Mouse (Mus musculus): Measurements from ENCODE around the gene Pitpnb. TPM values are rescaled to one million over a fixed set of nuclear protein-coding genes. Genes with fewer than 3 reads are reported as not detected.

Gene Pitpnb
- polyA plus RNA-seq (2012; rRNA removed): 24.0 and 25.4 TPM in 2 replicates

DNA sequence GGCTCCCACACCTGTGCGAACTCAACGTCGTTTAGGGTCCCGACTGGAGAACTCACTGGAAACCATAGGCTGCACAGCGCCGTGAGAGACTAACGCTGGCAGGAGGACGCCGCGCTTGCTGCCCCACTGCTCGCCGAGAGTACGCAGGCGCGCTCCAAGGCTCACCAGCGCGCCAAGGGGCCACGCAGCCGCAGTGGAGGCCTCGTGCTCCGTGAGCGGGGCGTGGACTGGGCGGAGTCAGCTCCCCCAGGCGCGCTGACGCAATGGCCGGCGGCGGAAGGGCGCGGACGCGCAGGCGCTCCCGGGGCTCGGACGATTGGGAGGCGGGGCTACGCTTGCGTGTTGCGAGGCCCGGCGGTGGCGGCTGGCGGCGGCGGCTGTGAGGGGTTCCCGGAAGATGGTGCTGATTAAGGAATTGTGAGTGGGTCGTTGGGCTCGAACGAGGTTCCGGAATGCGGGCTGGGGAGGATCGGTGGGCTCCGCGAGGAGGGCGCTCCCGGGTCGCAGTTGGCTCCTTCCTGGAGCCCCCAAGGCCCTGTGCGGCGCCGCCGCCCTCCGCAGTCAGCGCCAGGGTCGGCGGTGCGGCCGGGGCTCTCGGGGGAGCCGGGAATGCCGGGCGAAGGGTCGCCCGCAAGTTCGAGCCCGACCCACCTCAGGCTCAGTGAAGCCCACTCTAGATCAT lies at the start of gene Pitpnb:
Gene Pitpnb, plus strand, starts transcription at position 347 of the 682 bp plus-strand sequence.
- no peaks in the 10 kb centered on the region for H3K36me3 ChIP-seq (ENCODE audit: control insufficient read depth, insufficient read depth, low read length)
- no peaks in the 10 kb centered on the region; the same call in 1 of the 2 replicates for H3K4me1 ChIP-seq (ENCODE audit: control insufficient read depth, insufficient read depth, low read length)
- H3K27ac ChIP-seq (ENCODE audit: control insufficient read depth, insufficient read depth, low read depth, low read length): peak within 1 kb of the TSS; percentile 87
- H3K4me3 ChIP-seq (ENCODE audit: control insufficient read depth, low read depth, low read length): peak within 1 kb of the TSS; percentile 96
- H3K27me3 ChIP-seq (ENCODE audit: control insufficient read depth, insufficient read depth, low read length): no peaks in the 10 kb centered on the region
- TF ChIP-seq CTCF (IDR thresholded peaks at IDR 0.05; ENCODE audit: control insufficient read depth, insufficient read depth, insufficient replicate concordance, low read depth, low read length) (no peak), POLR2A (IDR thresholded peaks at IDR 0.05; ENCODE audit: control insufficient read depth, low read depth, low read length) (peak; percentile 79)

DNA sequence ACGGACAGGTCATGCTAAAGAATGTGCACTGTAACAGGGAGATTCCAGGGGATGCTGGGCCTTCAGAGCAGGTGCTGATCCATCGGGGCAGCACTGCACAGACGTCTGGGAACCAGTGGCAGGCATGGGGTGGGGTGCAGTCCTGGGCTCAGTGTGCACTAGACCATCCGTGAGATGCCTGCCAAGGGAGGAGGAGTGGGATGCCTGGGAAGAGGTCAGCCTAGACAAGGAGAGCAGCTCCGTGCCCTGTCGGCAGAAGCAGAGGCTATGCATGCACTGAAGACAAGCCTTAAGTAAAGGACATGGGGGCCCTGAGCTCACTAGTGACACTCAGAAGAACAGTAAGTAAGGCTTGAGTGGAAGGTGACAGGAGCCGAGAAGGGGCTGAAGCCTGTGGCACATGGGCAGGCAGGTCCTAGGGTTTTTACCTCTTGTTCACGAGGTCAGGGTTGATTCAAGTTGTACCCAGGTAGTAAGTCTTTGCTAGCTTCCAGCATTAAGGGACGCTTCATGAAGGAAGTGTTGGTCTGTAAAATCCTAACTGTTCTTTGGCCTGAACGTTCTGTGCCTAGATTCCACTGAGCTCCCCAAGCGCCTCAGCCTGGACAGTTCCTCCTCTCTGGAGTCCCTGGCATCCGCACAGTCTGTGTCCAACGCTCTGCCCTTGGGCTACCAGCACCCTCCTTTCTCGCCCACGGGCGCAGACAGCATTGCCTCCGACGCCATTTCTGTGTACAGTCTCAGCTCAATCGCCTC lies 46.0 kb upstream of the Pitpnb start:
- Histone ChIP-seq H3K27me3 (ENCODE audit: control insufficient read depth, insufficient read depth, low read length) (no peaks in the 10 kb centered on the region), H3K27ac (ENCODE audit: control insufficient read depth, insufficient read depth, low read depth, low read length) (no peak overlapping the region), H3K4me3 (ENCODE audit: control insufficient read depth, low read depth, low read length) (no peak overlapping the region), H3K36me3 (ENCODE audit: control insufficient read depth, insufficient read depth, low read length) (no peaks in the 10 kb centered on the region), H3K4me1 (ENCODE audit: control insufficient read depth, insufficient read depth, low read length) (no peaks in the 10 kb centered on the region)
- TF ChIP-seq CTCF (IDR thresholded peaks at IDR 0.05; ENCODE audit: control insufficient read depth, insufficient read depth, insufficient replicate concordance, low read depth, low read length) (no peak), POLR2A (IDR thresholded peaks at IDR 0.05; ENCODE audit: control insufficient read depth, low read depth, low read length) (no peak)

DNA sequence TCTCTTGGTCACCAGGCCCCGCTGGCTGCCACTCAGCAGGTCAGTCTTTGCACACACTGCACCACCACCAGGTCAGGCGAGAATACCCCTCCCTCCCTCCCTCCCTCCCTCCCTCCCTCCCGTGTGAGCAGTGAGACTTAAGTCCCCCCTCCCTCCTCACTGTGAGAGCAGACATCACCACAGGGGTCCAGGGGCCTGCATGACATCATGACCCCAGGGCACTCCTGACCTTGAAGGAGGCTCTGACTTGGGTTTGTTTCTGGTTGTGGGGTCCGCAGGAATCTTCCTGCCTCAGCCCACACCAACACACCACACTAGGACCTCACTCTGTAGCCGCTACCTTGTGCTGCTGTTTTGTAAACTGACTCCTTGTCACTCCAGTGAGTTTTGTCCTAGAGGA lies 43.0 kb upstream of the Pitpnb start:
- Histone ChIP-seq H3K27me3 (ENCODE audit: control insufficient read depth, insufficient read depth, low read length) (no peaks in the 10 kb centered on the region), H3K4me1 (ENCODE audit: control insufficient read depth, insufficient read depth, low read length) (no peaks in the 10 kb centered on the region), H3K36me3 (ENCODE audit: control insufficient read depth, insufficient read depth, low read length) (no peaks in the 10 kb centered on the region), H3K4me3 (ENCODE audit: control insufficient read depth, low read depth, low read length) (no peak overlapping the region), H3K27ac (ENCODE audit: control insufficient read depth, insufficient read depth, low read depth, low read length) (no peak overlapping the region)
- TF ChIP-seq POLR2A (IDR thresholded peaks at IDR 0.05; ENCODE audit: control insufficient read depth, low read depth, low read length) (no peak), CTCF (IDR thresholded peaks at IDR 0.05; ENCODE audit: control insufficient read depth, insufficient read depth, insufficient replicate concordance, low read depth, low read length) (no peak)

DNA sequence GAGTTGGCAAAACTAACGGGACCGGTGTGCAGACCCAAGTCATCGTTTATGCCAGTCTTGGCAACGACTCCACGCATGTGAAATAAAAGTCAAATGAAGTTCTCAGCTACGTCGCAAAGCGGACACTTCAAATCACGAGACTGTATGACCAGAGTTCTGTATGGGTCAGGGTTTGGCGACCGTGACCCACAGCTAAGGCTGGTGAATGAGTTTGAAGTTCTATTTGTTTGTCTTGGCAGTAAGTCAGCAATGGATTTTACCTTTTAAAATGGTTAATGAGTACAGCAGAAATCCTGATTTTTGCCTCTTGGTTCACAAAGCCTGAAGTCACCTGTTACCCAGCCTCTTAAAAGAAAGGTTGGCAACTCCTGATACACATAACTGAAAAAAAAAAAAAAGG lies 42.1 kb upstream of the Pitpnb start:
- Histone ChIP-seq H3K27me3 (ENCODE audit: control insufficient read depth, insufficient read depth, low read length) (no peaks in the 10 kb centered on the region), H3K4me3 (ENCODE audit: control insufficient read depth, low read depth, low read length) (no peak overlapping the region), H3K27ac (ENCODE audit: control insufficient read depth, insufficient read depth, low read depth, low read length) (no peak overlapping the region), H3K36me3 (ENCODE audit: control insufficient read depth, insufficient read depth, low read length) (no peaks in the 10 kb centered on the region), H3K4me1 (ENCODE audit: control insufficient read depth, insufficient read depth, low read length) (no peaks in the 10 kb centered on the region)
- TF ChIP-seq POLR2A (IDR thresholded peaks at IDR 0.05; ENCODE audit: control insufficient read depth, low read depth, low read length) (no peak), CTCF (IDR thresholded peaks at IDR 0.05; ENCODE audit: control insufficient read depth, insufficient read depth, insufficient replicate concordance, low read depth, low read length) (no peak)

DNA sequence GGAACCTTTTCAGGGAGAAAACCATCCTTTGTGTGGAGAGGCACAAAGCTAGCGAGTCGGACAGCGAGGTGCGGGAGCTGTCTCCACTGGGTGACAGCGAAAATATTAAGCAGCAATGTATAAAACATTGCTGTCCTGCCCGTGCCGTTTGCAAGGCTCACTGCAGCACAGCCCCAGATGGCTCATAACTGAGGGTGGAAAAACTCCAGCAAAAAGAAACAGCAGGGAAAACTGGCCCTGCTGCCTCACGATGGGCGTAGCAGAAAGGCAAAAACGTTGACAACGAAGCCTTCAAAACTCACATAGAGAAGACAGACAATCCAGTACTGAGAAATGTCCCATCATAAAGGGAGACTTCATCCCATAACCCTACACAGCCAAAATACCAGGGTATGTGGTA lies 40.5 kb upstream of the Pitpnb start:
- TF ChIP-seq CTCF (IDR thresholded peaks at IDR 0.05; ENCODE audit: control insufficient read depth, insufficient read depth, insufficient replicate concordance, low read depth, low read length) (no peak), POLR2A (IDR thresholded peaks at IDR 0.05; ENCODE audit: control insufficient read depth, low read depth, low read length) (no peak)
- H3K36me3 ChIP-seq (ENCODE audit: control insufficient read depth, insufficient read depth, low read length): no peaks in the 10 kb centered on the region
- no peaks in the 10 kb centered on the region for H3K27me3 ChIP-seq (ENCODE audit: control insufficient read depth, insufficient read depth, low read length)
- no peaks in the 10 kb centered on the region for H3K4me1 ChIP-seq (ENCODE audit: control insufficient read depth, insufficient read depth, low read length)
- no peak overlapping the region for H3K4me3 ChIP-seq (ENCODE audit: control insufficient read depth, low read depth, low read length)
- no peak overlapping the region for H3K27ac ChIP-seq (ENCODE audit: control insufficient read depth, insufficient read depth, low read depth, low read length)

DNA sequence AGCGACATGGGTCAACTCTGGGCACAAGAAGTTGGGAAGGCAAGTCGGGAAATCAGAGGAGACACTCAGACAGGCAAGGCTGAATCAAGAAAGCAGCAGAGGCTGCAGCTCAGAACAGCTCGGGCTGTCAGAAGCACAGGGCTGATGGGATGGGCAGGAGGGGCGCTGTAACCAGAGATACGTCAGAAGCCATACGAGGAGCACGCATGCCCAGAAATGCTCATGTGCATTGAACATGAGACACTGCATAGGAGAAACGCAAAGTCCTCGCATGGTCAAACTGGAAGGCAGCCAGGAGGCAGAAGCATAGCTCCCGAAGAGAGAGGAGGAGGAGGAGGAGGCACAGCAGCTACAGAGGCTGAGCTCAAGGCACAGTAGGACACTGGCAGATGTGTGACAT lies 38.9 kb upstream of the Pitpnb start:
- H3K4me3 ChIP-seq (ENCODE audit: control insufficient read depth, low read depth, low read length): no peak overlapping the region
- H3K27me3 ChIP-seq (ENCODE audit: control insufficient read depth, insufficient read depth, low read length): no peaks in the 10 kb centered on the region
- H3K4me1 ChIP-seq (ENCODE audit: control insufficient read depth, insufficient read depth, low read length): no peaks in the 10 kb centered on the region
- no peak for TF ChIP-seq CTCF (IDR thresholded peaks at IDR 0.05; ENCODE audit: control insufficient read depth, insufficient read depth, insufficient replicate concordance, low read depth, low read length)
- TF ChIP-seq POLR2A (IDR thresholded peaks at IDR 0.05; ENCODE audit: control insufficient read depth, low read depth, low read length): no peak
- no peak overlapping the region for H3K27ac ChIP-seq (ENCODE audit: control insufficient read depth, insufficient read depth, low read depth, low read length)
- H3K36me3 ChIP-seq (ENCODE audit: control insufficient read depth, insufficient read depth, low read length): no peaks in the 10 kb centered on the region

GRCm38 (mm10) chr5:111297801-111298200 lies 32.8 kb upstream of the Pitpnb start:
- H3K36me3 ChIP-seq (ENCODE audit: control insufficient read depth, insufficient read depth, low read length): no peaks in the 10 kb centered on the region
- H3K4me3 ChIP-seq (ENCODE audit: control insufficient read depth, low read depth, low read length): no peak overlapping the region
- H3K4me1 ChIP-seq (ENCODE audit: control insufficient read depth, insufficient read depth, low read length): peaks cover 2% of the 10 kb centered on the region
- H3K27ac ChIP-seq (ENCODE audit: control insufficient read depth, insufficient read depth, low read depth, low read length): no peak overlapping the region
- TF ChIP-seq POLR2A (IDR thresholded peaks at IDR 0.05; ENCODE audit: control insufficient read depth, low read depth, low read length) (no peak), CTCF (IDR thresholded peaks at IDR 0.05; ENCODE audit: control insufficient read depth, insufficient read depth, insufficient replicate concordance, low read depth, low read length) (no peak)
- no peaks in the 10 kb centered on the region for H3K27me3 ChIP-seq (ENCODE audit: control insufficient read depth, insufficient read depth, low read length)
